Mouse (Mus musculus) lung, adult 2 months (tissue): Measurements from ENCODE around the gene Tgfbr3.

Source experiments
- CTCF ChIP-seq: fragments of 200-500 bp; IDR thresholded peaks from 2 replicates; pipeline ENCODE4 v1.5.1; 2011; ENCODE audit warnings: mild to moderate bottlenecking, low read length, control low read depth; ENCODE audit not compliant: insufficient read depth
- POLR2A ChIP-seq: fragments of 200-500 bp; IDR thresholded peaks from 2 replicates; pipeline ENCODE4 v1.6.1; 2011; ENCODE audit warnings: low read depth, mild to moderate bottlenecking, control low read depth, low read length, borderline replicate concordance; ENCODE audit errors: extremely low read depth

- TF ChIP-seq POLR2A (no peak), CTCF (no peak)
These were observed 52.5 kb downstream of the Tgfbr3 start for GRCm38 (mm10) chr5:107236975-107237374.
